Mouse (Mus musculus): ENCODE measurements at regions not wholly inside any gene's neighbourhood (a gene's known extent, or its start where the extent isn't known, plus 50 kb on each side); places are given as distances from the start of the nearest gene placed in this dataset.

GRCm38 (mm10) chr1:48276206-48276605 is 1383.6 kb upstream of the Slc39a10 start:
- DNase-seq (ENCODE audit: low spot score in 2 of 2), result peak in 1 of 2 experiments; percentile 4

- no peak for DNase-seq (ENCODE audit: low spot score in 2 of 2)
These were observed 1383.0 kb upstream of the Slc39a10 start for GRCm38 (mm10) chr1:48275666-48276065.
